Mouse (Mus musculus): ENCODE results near the gene Gm4881. TPM values are rescaled to one million over a fixed set of nuclear protein-coding genes. Genes with fewer than 3 reads are reported as not detected.

Gene Gm4881
- total and polyA plus RNA-seq, 2 experiments: not detected

DNA sequence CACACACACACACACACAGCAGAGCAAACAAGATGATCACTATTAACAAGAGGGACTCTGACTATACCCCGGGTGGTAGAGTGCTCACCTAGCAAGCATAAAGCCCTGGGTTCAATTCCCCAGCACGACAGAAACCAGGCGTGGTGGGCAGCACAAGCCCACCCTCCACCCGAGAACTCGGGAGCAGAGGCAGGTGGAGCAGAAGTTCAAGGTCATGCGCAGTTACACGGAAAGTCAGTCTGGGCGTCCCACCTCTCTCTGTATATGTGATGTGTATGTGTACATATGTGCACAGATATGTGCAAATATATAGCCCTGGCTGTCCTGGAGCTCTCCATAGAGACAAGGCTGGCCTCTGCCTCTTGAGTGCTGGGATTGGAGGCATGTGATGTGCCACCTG lies 23.7 kb upstream of the Gm4881 start:
- DNase-seq (ENCODE audit: extremely low read depth, low read depth, low spot score): no peak
- no peak for TF ChIP-seq POLR2A (IDR thresholded peaks at IDR 0.05; ENCODE audit: extremely low read depth, insufficient read depth, low read length)
- no peak for TF ChIP-seq CTCF (IDR thresholded peaks at IDR 0.05; ENCODE audit: low read depth, low read length)
- Histone ChIP-seq H3K4me3 (ENCODE audit: insufficient read depth, low read depth, low read length) (no peak overlapping the region), H3K9ac (ENCODE audit: low read depth, low read length) (no peak overlapping the region), H3K36me3 (ENCODE audit: control insufficient read depth, insufficient read depth, low read length) (peaks cover 2% of the 10 kb centered on the region; the same call in 1 of the 2 replicates), H3K27ac (replicated peaks; ENCODE audit: insufficient read depth, low read depth, low read length) (no peak overlapping the region), H3K4me1 (ENCODE audit: control insufficient read depth, insufficient read depth, low read length) (peaks cover 4% of the 10 kb centered on the region; the same call in 1 of the 2 replicates), H3K27me3 (ENCODE audit: control insufficient read depth, insufficient read depth, low read length) (no peaks in the 10 kb centered on the region), H3K79me2 (ENCODE audit: control insufficient read depth, insufficient read depth, low read length) (no peaks in the 10 kb centered on the region)
- WGBS: 68% methylated on average over 8 of the region's 8 CpGs

DNA sequence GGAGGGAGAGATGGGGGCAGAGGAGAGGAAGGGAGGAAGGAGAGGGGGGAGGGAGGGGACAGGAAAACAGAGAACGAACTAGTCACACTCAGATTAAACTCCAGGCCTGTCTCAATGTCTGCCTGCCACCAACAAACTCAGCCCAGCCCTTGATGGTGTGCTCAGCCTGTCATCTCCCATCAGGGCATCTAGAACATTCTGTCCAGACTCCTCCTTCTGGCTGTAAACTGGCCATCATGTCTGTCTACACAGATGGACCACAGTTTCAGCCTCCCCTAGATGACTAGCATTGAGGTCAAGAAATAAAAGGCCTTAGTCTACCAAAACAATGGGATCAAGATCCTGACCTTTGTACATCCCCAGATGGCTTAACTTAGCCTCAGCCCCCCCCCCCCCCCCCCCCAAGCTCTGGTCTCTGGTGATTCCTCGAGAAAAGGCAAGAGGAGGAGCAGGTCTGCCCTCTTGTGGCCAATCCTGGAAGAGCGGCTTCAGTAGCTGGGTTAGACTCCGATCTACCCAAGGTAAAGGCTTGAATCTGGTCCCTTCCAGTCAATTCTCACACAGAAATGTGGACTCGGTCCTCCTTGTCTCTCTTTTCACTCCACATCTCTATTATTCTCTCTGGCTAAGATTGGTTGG lies 20.7 kb upstream of the Gm4881 start:
- DNase-seq (ENCODE audit: extremely low read depth, low read depth, low spot score): peak; percentile 33
- no peaks in the 10 kb centered on the region for H3K79me2 ChIP-seq (ENCODE audit: control insufficient read depth, insufficient read depth, low read length)
- no peak overlapping the region for H3K4me3 ChIP-seq (ENCODE audit: insufficient read depth, low read depth, low read length)
- no peaks in the 10 kb centered on the region for H3K27me3 ChIP-seq (ENCODE audit: control insufficient read depth, insufficient read depth, low read length)
- H3K36me3 ChIP-seq (ENCODE audit: control insufficient read depth, insufficient read depth, low read length): peaks cover 2% of the 10 kb centered on the region; the same call in 1 of the 2 replicates
- no peaks in the 10 kb centered on the region for H3K4me1 ChIP-seq (ENCODE audit: control insufficient read depth, insufficient read depth, low read length)
- no peak overlapping the region for H3K9ac ChIP-seq (ENCODE audit: low read depth, low read length)
- 19% methylated on average over 5 of the region's 5 CpGs for WGBS
- TF ChIP-seq CTCF (IDR thresholded peaks at IDR 0.05; ENCODE audit: low read depth, low read length): peak; percentile 77
- no peak for TF ChIP-seq POLR2A (IDR thresholded peaks at IDR 0.05; ENCODE audit: extremely low read depth, insufficient read depth, low read length)
- no peak overlapping the region for H3K27ac ChIP-seq (replicated peaks; ENCODE audit: insufficient read depth, low read depth, low read length)

DNA sequence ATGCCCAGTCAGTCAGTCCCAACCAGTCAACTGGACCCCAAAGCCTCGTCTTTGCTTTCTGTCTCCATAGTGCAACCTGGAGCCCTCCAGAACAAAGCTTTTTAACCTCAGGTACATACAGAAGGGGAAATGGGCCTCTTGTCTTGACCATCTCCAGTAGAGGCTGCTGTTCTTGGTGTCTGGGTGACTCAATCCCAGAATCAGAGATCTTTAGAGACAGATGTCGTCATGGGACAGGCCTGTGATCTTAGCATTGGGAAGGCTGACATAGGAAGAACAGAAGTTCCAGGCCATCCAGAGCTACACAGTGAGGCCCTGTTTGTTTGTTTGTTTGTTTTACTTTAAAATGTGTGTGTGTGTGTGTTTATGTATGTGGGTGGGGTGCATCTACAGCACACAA lies 20.0 kb upstream of the Gm4881 start:
- H3K27ac ChIP-seq (replicated peaks; ENCODE audit: insufficient read depth, low read depth, low read length): no peak overlapping the region
- no peak overlapping the region for H3K4me3 ChIP-seq (ENCODE audit: insufficient read depth, low read depth, low read length)
- no peaks in the 10 kb centered on the region for H3K36me3 ChIP-seq (ENCODE audit: control insufficient read depth, insufficient read depth, low read length)
- H3K27me3 ChIP-seq (ENCODE audit: control insufficient read depth, insufficient read depth, low read length): no peaks in the 10 kb centered on the region
- H3K9ac ChIP-seq (ENCODE audit: low read depth, low read length): no peak overlapping the region
- no peak for DNase-seq (ENCODE audit: extremely low read depth, low read depth, low spot score)
- no peaks in the 10 kb centered on the region for H3K4me1 ChIP-seq (ENCODE audit: control insufficient read depth, insufficient read depth, low read length)
- 72% methylated on average over 2 of the region's 2 CpGs for WGBS
- H3K79me2 ChIP-seq (ENCODE audit: control insufficient read depth, insufficient read depth, low read length): no peaks in the 10 kb centered on the region
- TF ChIP-seq POLR2A (IDR thresholded peaks at IDR 0.05; ENCODE audit: extremely low read depth, insufficient read depth, low read length): no peak
- TF ChIP-seq CTCF (IDR thresholded peaks at IDR 0.05; ENCODE audit: low read depth, low read length): no peak

DNA sequence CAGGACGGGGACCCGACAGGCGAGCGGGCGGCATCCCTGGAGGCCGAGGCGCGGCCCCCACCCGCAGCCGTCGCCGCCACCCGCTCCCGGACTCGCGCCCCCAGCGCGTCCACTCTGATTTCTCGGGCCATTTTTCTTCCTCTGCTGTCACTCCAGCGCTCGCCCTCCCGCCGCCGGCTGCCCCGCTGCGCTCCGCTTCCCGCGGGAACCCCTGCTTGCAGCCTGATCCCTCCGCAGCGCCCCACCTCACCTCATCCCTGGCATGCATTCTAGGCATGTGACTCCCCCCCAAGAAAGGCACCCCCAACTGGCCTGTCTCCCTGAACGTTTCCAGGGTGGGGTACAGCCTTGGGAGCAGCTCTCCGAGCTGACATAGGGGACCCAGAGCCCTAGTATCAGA lies 10.9 kb upstream of the Gm4881 start:
- Histone ChIP-seq H3K4me1 (ENCODE audit: control insufficient read depth, insufficient read depth, low read length) (no peaks in the 10 kb centered on the region), H3K27ac (replicated peaks; ENCODE audit: insufficient read depth, low read depth, low read length) (no peak overlapping the region), H3K36me3 (ENCODE audit: control insufficient read depth, insufficient read depth, low read length) (no peaks in the 10 kb centered on the region), H3K27me3 (ENCODE audit: control insufficient read depth, insufficient read depth, low read length) (peaks cover 23% of the 10 kb centered on the region), H3K79me2 (ENCODE audit: control insufficient read depth, insufficient read depth, low read length) (no peaks in the 10 kb centered on the region), H3K4me3 (ENCODE audit: insufficient read depth, low read depth, low read length) (no peak overlapping the region), H3K9ac (ENCODE audit: low read depth, low read length) (no peak overlapping the region)
- WGBS: 12% methylated on average over 33 of the region's 33 CpGs
- DNase-seq (ENCODE audit: extremely low read depth, low read depth, low spot score): no peak
- no peak for TF ChIP-seq CTCF (IDR thresholded peaks at IDR 0.05; ENCODE audit: low read depth, low read length)
- TF ChIP-seq POLR2A (IDR thresholded peaks at IDR 0.05; ENCODE audit: extremely low read depth, insufficient read depth, low read length): no peak

DNA sequence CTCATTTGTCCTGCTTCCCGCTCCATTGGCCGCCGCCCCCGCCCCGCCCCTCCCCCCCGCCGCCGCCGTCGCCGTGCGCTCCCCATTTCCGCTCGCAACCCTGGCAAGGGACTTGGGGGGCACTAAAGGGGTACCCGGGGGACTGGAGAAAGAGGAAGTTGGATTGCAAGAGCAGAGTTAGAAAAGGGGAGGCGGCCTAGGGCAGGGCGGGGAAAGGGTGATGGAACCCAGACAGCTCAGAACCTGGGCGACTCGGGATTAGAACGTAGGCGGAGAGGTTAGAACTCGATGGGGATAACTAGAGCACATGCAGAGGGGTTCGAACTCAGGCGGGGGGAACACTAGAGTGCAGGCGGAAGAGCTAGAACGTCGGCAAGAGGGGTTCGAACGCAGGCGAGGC lies 10.2 kb upstream of the Gm4881 start:
- no peak for DNase-seq (ENCODE audit: extremely low read depth, low read depth, low spot score)
- WGBS: 7% methylated on average over 30 of the region's 30 CpGs
- 0 out of 2 replicates have a peak overlapping the region, but pooled peaks have one; percentile 12 for H3K9ac ChIP-seq (ENCODE audit: low read depth, low read length)
- no peak overlapping the region for H3K4me3 ChIP-seq (ENCODE audit: insufficient read depth, low read depth, low read length)
- H3K4me1 ChIP-seq (ENCODE audit: control insufficient read depth, insufficient read depth, low read length): no peaks in the 10 kb centered on the region
- no peaks in the 10 kb centered on the region for H3K36me3 ChIP-seq (ENCODE audit: control insufficient read depth, insufficient read depth, low read length)
- H3K27me3 ChIP-seq (ENCODE audit: control insufficient read depth, insufficient read depth, low read length): peaks cover 28% of the 10 kb centered on the region
- TF ChIP-seq POLR2A (IDR thresholded peaks at IDR 0.05; ENCODE audit: extremely low read depth, insufficient read depth, low read length): no peak
- TF ChIP-seq CTCF (IDR thresholded peaks at IDR 0.05; ENCODE audit: low read depth, low read length): no peak
- H3K79me2 ChIP-seq (ENCODE audit: control insufficient read depth, insufficient read depth, low read length): no peaks in the 10 kb centered on the region
- H3K27ac ChIP-seq (replicated peaks; ENCODE audit: insufficient read depth, low read depth, low read length): no peak overlapping the region

DNA sequence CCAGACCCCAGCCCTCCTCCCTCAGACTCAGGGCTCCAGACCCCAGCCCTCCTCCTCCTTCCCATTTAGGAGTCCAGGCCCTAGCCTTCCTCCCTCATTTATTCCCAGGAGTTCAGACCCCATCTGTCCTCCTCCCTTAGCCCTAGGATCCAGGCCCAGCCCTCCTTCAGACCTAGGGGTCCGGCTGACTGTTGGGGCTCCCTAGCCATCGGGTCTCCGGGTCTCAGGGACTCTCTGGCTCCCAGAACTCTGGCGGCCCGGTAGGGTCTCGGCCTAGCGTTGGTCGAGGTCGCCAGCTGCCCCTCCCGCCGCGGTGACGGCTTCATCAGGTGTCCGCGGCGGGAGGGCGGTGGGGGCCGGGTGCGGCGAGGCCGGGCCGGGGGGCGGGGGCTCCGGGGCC lies 9.7 kb upstream of the Gm4881 start:
- no peaks in the 10 kb centered on the region for H3K79me2 ChIP-seq (ENCODE audit: control insufficient read depth, insufficient read depth, low read length)
- no peak for TF ChIP-seq CTCF (IDR thresholded peaks at IDR 0.05; ENCODE audit: low read depth, low read length)
- TF ChIP-seq POLR2A (IDR thresholded peaks at IDR 0.05; ENCODE audit: extremely low read depth, insufficient read depth, low read length): no peak
- H3K27me3 ChIP-seq (ENCODE audit: control insufficient read depth, insufficient read depth, low read length): peaks cover 28% of the 10 kb centered on the region
- H3K9ac ChIP-seq (ENCODE audit: low read depth, low read length): peak overlapping the region; percentile 21; the same call in 1 of the 2 replicates
- 5% methylated on average over 23 of the region's 24 CpGs for WGBS
- no peak for DNase-seq (ENCODE audit: extremely low read depth, low read depth, low spot score)
- H3K36me3 ChIP-seq (ENCODE audit: control insufficient read depth, insufficient read depth, low read length): no peaks in the 10 kb centered on the region
- peak overlapping the region; percentile 24; the same call in 1 of the 2 replicates for H3K4me3 ChIP-seq (ENCODE audit: insufficient read depth, low read depth, low read length)
- no peak overlapping the region for H3K27ac ChIP-seq (replicated peaks; ENCODE audit: insufficient read depth, low read depth, low read length)
- no peaks in the 10 kb centered on the region for H3K4me1 ChIP-seq (ENCODE audit: control insufficient read depth, insufficient read depth, low read length)

Measured in liver, adult 2 months (tissue).